ENCODE assay signal across 41 mouse cellular contexts in genomic region chr11:104206573-104206972, GRCm38 (mm10). TPM values are rescaled to one million over a fixed set of nuclear protein-coding genes. Genes with fewer than 3 reads are reported as not detected.
"Had no signal": no experiment of that assay in that cellular context is flagged by ENCODE, and none has a peak within 500 bp of the region (broad histone marks: within the 10 kb centered on the region; RNA-seq: fewer than 3 reads in every experiment).

No protein-coding gene starts in this region.

- H3K4me3 ChIP-seq: heart, adult 2 months; heart, embryonic 13.5 days; heart, embryonic 15.5 days; hindbrain, embryonic 13.5 days; hindbrain, embryonic 15.5 days; kidney, embryonic 15.5 days; limb, embryonic 13.5 days; limb, embryonic 15.5 days; liver, embryonic 12.5 days had no signal

- ATAC-seq: hindbrain, postnatal 0 days; intestine, embryonic 16.5 days; liver, embryonic 12.5 days had no signal

- H3K27me3 ChIP-seq: heart, embryonic 15.5 days; hindbrain, embryonic 15.5 days; limb, embryonic 13.5 days; limb, embryonic 15.5 days; liver, embryonic 12.5 days had no signal

- H3K4me2 ChIP-seq: heart, embryonic 11.5 days; heart, embryonic 13.5 days; heart, embryonic 15.5 days; hindbrain, embryonic 13.5 days; hindbrain, embryonic 15.5 days; kidney, embryonic 15.5 days; limb, embryonic 13.5 days; limb, embryonic 15.5 days; liver, embryonic 12.5 days had no signal

- H3K4me1 ChIP-seq: heart, embryonic 13.5 days; heart, embryonic 15.5 days; hindbrain, embryonic 13.5 days; hindbrain, embryonic 15.5 days; kidney, embryonic 15.5 days; limb, embryonic 13.5 days; limb, embryonic 15.5 days; liver, embryonic 12.5 days had no signal

- H3K36me3 ChIP-seq: heart, embryonic 13.5 days; heart, embryonic 15.5 days; hindbrain, embryonic 13.5 days; hindbrain, embryonic 15.5 days; kidney, embryonic 15.5 days; limb, embryonic 13.5 days; limb, embryonic 15.5 days; liver, embryonic 12.5 days had no signal

- DNase-seq: gastrocnemius, postnatal 14 days; gastrocnemius, postnatal 36 days; heart, adult 11 months; heart, adult 2 months; heart, postnatal 14 days; heart, postnatal 36 days; kidney, adult 11 months; kidney, adult 2 months; kidney, adult 9 months; kidney, postnatal 14 days; kidney, postnatal 36 days; layer of hippocampus, adult 9-11 months; layer of hippocampus, postnatal 36 days; left cerebral cortex, postnatal 4 days had no signal

- H3K27ac ChIP-seq: heart, adult 2 months; heart, embryonic 13.5 days; heart, embryonic 15.5 days; hindbrain, embryonic 13.5 days; hindbrain, embryonic 15.5 days; hindbrain, postnatal 0 days; kidney, embryonic 15.5 days; kidney, postnatal 0 days; limb, embryonic 13.5 days; limb, embryonic 15.5 days; liver, embryonic 12.5 days; liver, embryonic 14.5 days had no signal

- H3K9ac ChIP-seq: heart, embryonic 13.5 days; heart, embryonic 15.5 days; hindbrain, embryonic 13.5 days; hindbrain, embryonic 15.5 days; kidney, embryonic 15.5 days; limb, embryonic 13.5 days; limb, embryonic 15.5 days; liver, embryonic 12.5 days; liver, embryonic 14.5 days had no signal

RNA-seq across cellular contexts. Expression of gene Sppl2c, which starts 20.4 kb away (rescaled TPM):
- total RNA-seq: gastrocnemius, adult 18-20 months; gastrocnemius, adult 8-10 months; gastrocnemius, postnatal 14 days; gastrocnemius, postnatal 36 days; heart, adult 2 months; heart, postnatal 14 days; heart, postnatal 36 days; hematopoietic stem cell, adult 5-6 weeks; hindbrain, postnatal 0 days; layer of hippocampus, adult 18-20 months; layer of hippocampus, postnatal 14 days; layer of hippocampus, postnatal 36 days; left cerebral cortex, adult 18-20 months; left cerebral cortex, adult 8-10 months; left cerebral cortex, postnatal 10 days; left cerebral cortex, postnatal 25 days; left cerebral cortex, postnatal 4 days; liver, adult 2 months had no signal
- polyA plus RNA-seq: heart, embryonic 11.5 days; heart, embryonic 13.5 days; heart, embryonic 15.5 days; heart, postnatal 0 days; hindbrain, embryonic 11.5 days; hindbrain, embryonic 13.5 days; hindbrain, embryonic 15.5 days; hindbrain, postnatal 0 days; intestine, embryonic 14.5 days; intestine, embryonic 16.5 days; kidney, embryonic 15.5 days; kidney, postnatal 0 days; limb, embryonic 11.5 days; limb, embryonic 13.5 days; limb, embryonic 15.5 days; liver, adult 2 months; liver, embryonic 12.5 days; liver, embryonic 14.5 days had no signal

RNA-seq across cellular contexts. Expression of gene Mapt, which starts 24.6 kb away (rescaled TPM):
- total RNA-seq: hematopoietic stem cell, adult 5-6 weeks had no signal
